Mouse (Mus musculus): ENCODE data around the gene Smo. TPM values are rescaled to one million over a fixed set of nuclear protein-coding genes. Genes with fewer than 3 reads are reported as not detected.
A peak's percentile ranks its signal among the peaks of the same experiment; 100 is the strongest.
"Not testable (repeated sequence)": the region's sequence is repeated elsewhere in the genome, so short reads cannot be mapped to it uniquely, and the experiment has no call there.

Smo gene
- total RNA-seq, 2 experiments from 2014 or later, result 17.1 to 18.6 TPM

DNA sequence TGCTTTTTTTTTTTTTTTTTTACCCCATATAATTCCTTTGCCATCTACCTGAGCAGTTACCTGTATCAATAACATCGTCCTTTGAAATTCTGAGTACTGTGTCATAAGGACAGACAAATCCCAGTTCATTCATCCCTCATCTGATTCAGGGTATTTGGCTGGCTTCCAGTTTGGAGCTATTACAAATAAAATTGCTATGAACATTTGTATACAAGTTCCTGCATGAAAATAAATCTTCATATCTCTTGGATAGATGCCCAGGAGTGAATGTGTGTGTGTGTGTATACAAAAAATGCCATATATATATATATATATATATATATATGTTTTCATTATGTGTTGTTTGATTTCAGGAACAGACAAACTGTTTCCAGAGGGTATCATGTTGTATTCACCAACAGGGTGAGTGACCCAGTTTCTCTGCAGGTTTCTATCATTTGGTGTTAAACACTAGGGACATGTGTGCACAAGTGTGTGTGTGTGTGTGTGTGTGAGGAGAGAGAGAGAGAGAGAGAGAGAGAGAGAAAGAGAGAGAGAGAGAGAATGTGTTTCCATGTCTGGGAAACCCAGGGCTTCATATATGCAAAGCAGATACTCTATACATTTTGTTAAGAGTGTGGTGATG, 8.6 kb upstream of the Smo start:
- no peak for DNase-seq (ENCODE audit: low spot score in 2 of 2)

DNA sequence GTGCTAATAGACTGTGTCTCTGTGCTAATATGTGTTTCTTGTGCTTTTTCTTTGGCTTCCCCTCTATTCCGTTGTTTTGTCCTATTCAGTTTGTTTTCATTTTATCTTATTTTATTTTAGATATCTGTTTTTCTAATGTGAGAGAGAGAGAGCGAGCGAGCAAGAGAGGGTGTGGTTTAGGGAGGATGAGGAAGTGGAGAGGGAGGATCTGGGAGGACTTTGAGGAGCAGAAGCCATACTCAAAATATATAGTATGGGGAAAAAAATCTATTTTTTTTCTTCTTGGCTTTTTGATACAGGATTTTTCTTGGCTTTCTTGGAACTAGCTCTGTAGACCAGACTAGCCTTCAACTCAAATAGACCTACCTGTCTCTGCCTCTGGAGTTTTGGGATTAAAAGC, 7.3 kb upstream of the Smo start:
- no peak for DNase-seq (ENCODE audit: low spot score in 2 of 2)

DNA sequence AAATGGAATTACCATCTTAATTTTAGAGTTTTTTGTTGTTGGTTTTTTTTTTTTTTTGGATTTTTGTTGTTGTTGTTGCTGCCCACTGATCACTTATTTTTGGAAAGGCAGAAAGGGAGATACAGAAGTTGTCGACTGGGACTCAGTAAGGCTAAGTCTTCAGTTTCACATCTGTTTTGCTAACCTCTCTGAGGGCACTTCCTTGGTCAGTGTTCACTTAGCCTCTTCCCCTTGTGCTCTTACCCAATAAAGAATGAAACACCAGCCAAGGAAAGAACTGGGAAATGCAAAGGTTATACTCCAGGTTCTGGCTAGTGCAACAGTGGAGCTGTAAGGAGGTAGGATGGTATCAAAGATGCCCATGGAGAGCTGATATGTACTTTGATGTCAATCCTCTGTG, 5.8 kb upstream of the Smo start:
- DNase-seq (ENCODE audit: low spot score in 2 of 2), result no peak

DNA sequence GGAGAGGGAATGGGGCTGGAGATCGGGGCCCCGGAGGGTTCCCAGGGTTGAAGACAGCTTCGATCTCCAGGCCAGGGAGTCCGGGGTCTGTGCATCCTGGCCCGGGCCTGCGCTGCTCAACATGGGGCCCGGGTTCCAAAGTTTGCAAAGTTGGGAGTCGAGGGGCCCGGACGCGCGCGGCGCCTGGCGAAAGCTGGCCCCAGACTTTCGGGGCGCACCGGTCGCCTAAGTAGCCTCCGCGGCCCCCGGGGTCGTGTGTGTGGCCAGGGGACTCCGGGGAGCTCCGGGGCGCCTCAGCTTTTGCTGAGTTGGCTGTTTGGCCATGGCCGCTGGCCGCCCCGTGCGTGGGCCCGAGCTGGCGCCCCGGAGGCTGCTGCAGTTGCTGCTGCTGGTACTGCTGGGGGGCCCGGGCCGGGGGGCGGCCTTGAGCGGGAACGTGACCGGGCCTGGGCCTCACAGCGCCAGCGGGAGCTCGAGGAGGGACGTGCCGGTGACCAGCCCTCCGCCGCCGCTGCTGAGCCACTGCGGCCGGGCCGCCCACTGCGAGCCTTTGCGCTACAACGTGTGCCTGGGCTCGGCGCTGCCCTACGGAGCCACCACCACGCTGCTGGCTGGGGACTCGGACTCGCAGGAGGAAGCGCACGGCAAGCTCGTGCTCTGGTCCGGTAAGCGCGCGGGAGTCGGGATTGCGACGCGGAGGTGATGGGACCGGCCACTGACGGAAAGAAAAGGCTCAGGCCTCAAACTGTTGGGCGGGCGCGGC, 567 bp downstream of the Smo start:
- DNase-seq (ENCODE audit: low spot score in 2 of 2), result no peak

DNA sequence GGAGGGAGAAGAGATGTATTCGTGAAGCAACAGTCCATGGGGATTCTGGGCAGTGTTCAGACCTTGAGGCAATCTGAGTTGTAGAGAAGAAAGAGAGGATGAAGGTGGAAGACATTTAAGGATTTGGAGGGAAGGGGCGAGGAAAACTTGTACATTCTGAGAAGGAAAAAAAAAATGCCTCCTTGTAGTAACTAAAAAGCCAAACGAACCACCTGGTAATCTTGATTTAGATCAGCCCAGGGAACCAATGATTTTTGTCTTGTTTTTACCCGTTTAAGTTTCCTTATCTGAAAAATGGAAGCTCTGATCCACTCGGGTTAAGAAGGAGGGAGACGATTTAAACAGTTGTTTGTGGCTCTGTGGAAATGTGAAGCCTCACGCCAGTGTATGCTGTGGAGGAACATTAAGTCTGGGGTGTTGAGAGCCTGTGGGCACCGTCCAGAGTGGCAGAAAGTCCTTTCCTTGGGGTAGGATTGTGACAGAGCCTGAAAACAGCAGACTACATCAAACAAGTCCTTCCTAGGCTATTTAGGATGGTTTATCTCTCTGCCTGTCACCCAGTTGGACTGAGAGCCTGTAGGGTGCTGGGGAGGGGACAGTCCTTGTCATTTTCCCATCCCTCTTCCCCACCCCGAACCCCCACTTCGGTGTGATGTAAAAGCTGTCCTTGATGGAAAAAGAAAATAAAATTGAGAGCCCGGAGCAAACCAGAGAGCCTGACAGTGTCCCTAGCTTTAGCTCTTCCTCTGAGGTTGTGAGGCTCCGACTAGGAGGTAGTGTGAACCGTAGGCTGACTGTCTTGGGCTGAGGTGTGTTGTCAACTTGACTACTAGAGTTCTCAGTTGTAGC, 1.5 kb downstream of the Smo start:
- DNase-seq (ENCODE audit: low spot score in 2 of 2), result no peak

DNA sequence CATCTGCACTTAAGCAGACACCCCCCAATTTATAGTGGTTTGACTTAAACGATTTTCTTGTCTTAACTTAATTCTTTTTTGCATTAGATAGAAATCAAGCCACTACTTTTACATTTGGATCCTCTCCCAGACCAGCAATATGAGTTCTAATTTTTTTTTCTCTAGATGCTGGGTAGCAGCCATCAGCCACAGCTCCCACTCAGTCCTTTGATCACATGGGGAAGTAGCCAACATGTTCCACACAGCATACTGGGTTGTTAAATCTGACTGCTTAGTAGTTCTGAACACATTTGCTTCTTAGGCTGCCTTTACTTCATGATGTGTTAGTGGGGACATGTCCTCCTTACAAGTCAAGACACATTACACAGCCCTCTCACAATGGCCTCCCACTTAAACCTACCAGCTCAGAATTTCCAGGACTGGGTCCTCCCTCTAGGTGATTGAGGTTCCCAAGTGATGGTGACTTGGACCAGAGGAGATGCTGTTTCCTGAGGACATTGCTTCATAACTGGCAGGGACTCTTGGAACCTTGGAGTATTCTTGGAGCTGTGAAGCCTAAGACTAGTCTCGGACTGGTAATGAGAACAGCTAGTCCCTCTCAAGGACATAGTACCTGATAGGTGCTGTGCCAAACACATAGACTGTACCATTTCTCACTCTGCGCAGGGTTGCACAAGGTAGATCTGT, 16.3 kb downstream of the Smo start:
- DNase-seq (ENCODE audit: low spot score in 2 of 2), result peak in 1 of 2 experiments; percentile 82

DNA sequence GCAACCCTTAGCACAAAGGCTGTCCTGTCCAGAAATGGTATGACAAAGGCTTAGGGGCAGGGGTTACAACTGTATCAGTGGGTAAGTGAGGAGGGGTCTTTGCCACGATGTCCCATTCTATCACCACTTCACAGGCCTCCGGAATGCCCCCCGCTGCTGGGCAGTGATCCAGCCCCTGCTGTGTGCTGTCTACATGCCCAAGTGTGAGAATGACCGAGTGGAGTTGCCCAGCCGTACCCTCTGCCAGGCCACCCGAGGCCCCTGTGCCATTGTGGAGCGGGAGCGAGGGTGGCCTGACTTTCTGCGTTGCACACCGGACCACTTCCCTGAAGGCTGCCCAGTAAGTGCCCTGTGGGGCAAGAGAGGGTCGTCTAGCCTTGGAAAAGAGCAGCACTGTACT, 18.0 kb downstream of the Smo start:
- DNase-seq (ENCODE audit: low spot score in 2 of 2), result no peak

DNA sequence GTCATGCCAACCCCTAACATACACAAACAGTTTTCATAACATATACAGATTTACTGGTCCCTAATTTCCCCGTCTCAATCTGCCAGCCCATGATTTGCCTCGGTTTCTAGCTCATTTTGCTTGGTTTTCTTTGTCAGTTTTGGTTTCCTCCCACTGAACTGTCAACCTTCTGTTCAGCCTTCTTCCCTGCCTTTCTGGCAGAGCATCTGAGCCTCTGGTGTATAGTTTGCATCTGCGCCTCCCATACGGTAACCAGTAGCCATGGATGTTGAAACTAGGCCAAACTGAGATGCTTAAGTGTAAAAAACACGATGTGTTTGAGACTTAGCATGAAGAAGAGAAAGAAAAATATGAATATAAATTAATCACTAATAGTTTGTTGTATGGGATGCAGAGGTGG, 20.7 kb downstream of the Smo start:
- DNase-seq (ENCODE audit: low spot score in 2 of 2), result peak; percentile 69 to 83

DNA sequence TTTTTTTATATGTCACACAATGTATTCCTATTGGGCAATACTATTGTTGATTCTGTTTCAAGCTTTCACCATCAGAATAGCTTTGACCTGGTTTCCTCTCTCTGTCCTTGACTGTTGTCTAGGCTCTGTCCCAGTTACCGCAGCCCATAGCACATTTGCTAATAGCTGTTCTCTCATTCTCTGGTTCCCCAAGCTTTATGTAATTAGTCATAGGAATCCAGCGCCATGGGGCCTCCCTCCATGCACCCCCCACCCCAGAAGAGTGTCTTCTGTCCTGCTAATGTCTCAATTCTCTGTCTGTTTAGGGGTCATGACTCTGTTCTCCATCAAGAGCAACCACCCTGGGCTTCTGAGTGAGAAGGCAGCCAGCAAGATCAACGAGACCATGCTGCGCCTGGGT, 21.2 kb downstream of the Smo start:
- DNase-seq (ENCODE audit: low spot score in 2 of 2), result peak in 1 of 2 experiments; percentile 11

DNA sequence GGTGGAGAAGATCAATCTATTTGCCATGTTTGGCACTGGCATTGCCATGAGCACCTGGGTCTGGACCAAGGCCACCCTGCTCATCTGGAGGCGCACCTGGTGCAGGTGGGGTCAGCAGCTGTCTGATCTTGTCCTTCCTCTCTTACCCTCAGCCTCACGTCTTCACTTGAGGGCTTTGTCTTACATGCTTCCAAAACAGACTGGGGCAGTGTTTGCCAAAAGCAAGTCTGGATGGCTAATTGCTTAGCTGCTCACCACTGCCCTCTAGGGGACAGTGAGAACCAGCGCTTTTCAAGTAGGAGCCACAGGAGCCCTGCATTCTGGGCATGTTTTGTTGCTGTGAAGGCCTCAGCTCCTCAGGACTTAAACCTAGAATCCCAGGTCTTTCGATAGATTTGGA, 23.1 kb downstream of the Smo start:
- peak; percentile 68 to 90 for DNase-seq (ENCODE audit: low spot score in 2 of 2)

DNA sequence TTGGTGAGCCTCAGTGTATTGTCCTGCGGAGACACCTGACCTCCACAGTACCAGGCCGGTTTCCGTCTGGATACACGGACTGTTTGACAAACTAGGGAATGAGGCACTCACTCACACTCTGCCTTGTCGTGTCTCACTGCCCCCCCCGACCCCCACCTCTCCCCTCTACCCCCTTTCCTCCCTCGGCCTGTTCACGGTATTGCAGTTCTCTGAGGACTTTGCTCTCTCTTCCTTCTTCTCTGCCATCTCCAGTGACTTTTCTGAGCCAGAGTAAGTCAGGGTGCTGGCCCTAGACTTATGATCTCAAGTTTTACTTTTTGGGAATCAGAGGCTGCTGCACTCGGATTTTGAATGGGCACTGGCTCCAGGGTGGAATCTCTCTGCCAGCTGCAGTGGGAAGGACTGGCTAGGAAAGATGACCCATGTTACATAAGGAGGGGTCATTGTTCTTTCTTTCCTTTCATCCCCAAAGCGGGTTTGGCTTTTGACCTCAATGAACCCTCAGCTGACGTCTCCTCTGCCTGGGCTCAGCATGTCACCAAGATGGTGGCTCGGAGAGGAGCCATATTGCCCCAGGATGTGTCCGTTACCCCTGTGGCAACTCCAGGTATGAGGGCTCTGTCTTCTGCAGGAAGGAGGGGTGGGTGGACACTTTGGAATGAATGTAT, 23.8 kb downstream of the Smo start:
- no peak for DNase-seq (ENCODE audit: low spot score in 2 of 2)

DNA sequence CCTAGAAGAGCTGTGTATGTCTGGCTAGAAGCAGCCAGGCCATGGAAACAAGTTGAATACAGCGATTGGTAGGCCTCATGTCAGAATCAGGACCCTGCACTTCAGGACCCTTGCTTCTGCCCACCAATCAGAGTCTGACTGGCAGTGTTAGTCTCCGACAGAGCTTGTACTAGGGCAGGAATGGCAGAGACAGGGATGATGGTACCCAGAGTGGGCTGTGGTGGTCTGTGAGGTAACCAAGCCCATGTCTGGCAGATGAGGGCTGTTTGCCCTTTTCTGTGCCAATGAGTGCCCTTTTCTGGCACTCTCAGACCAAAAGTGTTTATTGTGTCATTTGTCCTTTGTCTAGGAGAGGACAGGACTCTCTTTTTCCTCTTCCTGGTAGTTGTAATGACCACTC, 25.1 kb downstream of the Smo start:
- DNase-seq (ENCODE audit: low spot score in 2 of 2), result not testable (repeated sequence)

DNA sequence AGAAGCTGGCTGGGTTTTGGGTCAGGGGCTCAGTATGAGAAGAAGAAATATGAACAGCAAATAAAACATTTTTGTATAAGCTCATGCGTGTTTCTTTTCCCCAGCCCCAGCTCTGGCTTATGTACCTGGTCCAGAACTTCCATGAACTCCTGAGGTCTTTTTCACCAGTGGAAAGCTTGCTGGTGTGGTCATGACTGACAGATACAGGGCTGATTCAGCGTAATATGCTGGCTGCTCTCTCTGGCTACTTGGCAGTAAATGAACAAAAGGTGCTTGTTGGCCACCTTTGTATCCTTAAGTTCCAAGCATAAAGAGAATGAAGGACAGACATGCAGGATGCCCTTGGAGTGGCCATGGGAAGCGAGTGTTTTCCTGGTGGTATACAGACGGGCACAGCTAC, 26.0 kb downstream of the Smo start:
- DNase-seq (ENCODE audit: low spot score in 2 of 2), result no peak

DNA sequence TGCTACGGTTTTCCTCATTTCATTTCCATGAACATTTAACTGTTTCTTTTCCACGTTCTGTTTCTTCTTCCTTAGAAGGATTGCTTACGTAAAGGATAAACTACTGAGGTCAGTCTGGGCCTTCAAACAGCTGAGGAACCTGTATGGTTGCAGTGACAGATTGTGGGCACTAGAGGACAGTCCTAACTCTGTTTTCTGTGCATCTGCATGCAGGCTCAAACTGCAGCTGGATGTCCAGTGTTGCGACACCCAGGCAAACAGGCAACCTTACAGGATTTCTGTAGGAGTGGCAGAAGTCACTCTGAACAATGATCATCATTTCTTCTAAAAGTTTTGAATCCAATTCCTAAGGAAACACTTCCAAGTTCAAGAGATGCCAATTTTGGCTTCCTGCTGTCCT, 27.2 kb downstream of the Smo start:
- no peak for DNase-seq (ENCODE audit: low spot score in 2 of 2)

DNA sequence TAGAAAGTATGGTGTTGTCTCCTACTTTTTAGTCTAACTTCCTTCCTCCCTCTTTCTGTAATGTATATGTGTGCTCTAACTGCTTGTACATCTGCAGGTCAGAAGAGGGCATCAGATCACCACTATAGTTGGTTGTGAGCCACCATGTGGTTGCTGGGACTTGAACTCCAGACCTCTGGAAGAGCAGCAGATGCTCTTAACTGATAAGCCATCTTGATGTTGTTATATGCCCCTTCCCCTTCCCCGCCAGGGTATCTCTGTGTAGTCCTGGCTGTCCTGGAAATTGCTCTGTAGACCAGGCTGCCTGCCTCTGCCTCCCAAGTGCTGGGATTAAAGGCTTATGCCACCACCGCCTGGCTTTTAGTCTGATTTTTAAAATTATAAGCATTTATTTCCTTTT, 31.6 kb downstream of the Smo start:
- DNase-seq (ENCODE audit: low spot score in 2 of 2), result no peak

DNA sequence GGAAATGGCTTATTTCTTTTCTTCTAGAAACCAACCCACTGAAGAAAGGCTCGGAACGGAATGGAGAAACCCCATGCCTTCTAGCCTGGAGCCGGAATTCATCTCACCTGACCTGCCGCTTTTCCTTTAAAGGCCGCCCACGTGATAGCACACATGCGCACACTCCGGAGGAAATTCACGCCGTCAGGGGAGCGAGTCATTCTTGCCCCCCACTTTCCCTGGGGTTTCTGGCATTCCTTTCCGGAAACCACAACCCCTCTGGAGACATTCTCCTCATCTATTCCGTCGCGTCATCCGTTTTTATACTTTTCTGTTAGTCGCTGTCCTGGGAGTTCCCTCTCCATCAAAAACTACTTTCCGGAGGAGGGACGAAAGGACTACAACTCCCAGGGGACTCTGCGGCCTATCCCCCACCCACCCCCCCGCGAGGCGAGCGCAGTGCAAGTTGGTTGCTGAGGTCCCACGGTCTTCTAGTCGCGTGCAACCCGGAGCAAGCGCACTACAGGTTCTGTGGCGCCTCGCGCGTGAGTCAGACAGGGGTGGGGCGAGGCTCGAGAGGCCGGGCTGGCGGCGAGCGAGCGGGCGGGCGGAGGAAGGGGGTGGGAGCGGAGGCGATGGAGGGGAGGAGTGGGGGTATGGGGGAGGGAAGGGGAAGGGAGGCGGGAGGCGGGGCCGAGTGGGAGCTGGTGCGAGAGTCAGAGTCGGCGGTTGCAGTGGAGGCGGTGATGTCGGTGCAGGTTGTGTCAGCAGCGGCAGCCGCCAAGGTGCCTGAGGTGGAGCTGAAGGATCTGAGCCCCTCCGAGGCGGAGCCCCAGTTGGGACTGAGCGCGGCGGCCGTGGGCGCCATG, 32.7 kb downstream of the Smo start, which contains the start of gene Ahcyl2:
TSS of gene Ahcyl2 (plus strand) at position 199 of the 848 bp plus-strand sequence.
- DNase-seq (ENCODE audit: low spot score in 2 of 2), result peak; percentile 95 to 97

DNA sequence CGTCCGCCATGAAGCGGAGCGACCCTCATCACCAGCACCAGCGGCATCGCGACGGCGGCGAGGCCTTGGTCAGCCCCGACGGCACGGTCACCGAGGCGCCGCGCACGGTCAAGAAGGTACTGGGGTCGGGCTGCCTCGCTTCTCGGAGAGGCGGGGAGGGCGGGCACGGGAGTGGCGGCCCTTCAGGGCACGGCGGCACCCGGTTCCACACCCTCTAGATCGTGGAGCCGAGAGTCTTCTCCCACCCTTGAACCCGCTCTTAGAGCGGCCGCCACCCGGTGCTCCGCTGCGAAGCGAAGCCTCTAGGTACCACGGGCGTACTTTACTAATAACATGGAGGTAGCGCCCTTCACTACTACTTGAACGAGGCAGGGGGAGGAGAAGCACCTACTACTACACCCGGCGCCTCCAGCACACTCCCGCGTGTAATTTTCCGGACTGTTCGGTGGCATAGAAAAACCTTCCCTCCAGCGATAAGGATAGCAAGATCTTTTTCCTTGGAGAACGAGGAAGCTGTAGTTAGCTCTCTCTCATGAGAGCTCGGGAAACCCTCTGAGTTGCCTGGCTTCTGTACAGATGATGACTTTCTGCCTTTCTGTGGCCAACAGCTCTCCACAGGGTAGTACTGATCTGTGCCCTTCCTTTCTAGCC, 33.6 kb downstream of the Smo start:
- peak in 1 of 2 experiments; percentile 55 for DNase-seq (ENCODE audit: low spot score in 2 of 2)

DNA sequence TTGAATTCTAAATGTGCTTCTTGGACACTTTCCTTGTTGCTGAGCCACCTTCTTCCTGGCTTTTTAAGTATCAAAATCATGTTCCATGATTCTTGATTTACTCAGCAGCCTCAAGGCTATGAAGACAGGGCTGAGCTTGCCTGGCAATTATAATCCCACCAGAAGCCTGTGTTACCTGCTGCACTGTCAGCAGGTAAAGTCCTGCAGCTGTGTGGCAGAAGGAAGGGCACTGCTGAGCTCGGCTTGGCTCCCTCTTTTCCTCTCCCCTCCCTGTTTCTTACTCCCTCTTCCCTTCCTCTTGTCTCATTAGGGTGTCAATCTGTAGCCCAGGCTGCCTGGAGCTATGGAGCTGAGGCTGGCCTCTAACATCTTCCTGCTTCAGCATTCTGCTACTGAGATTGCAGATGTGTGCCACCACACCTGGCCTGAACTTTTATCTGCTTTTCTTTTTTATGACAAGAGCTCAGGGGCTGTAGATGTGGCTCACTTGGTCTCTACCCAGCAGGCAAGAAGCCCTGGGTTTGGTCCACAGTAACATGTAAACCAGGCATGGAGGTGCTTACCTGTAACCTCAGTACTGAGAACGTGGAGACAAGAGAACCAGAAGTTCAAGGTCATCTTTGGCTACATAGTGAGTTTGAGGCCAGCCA, 35.5 kb downstream of the Smo start:
- DNase-seq (ENCODE audit: low spot score in 2 of 2), result no peak

DNA sequence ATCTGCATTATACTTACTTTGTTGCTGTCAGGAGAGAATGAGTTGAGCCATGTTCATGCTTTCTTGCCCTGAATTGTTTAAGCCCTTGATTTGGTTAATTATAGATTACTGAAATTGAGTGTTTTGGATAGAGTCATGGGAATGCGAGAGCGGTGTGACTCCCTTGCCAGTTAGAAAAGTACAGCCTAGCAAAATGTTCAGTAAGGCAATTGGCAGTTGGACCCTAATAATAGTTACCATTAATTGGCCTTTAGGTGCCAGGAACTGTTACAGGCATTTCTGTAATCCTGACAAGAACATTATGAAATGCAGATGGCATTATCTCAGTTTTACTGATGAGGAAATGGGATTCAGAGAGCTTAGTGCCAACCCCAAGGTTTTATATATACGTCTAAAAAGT, 36.9 kb downstream of the Smo start:
- DNase-seq (ENCODE audit: low spot score in 2 of 2), result peak in 1 of 2 experiments; percentile 72

Data from layer of hippocampus, adult 18-20 months (tissue).